Mouse (Mus musculus): ENCODE results near the gene Lrrfip1.

The Lrrfip1 gene

DNA sequence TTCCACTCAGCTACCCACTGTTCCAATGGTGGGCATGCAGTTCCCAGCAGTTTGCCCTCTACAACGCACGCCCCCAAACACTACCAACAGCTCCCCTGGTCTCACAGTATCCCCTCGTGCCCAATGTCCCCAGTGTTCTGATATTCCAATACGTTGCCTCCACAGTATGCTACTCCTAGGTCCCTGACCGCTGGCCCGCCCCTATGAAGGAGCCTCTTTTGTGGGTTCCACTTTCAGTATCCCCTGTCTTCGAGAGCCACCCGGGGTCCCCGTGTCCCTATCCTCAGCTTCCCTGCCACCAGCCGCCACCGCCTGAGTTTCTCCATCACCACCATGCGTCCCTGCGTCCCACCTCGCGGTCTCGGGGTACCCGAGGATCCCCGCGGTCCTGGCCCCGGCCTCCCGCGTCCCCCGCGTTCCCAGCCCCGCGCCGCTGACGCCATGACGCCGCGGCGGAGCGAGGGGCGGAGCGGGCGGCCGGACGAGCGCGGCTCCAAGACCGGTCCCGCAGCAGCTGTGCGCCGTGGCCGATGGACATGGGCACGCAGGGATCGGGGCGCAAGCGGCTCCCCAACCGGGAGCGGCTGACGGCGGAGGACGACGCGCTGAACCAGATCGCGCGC lies at the start of gene Lrrfip1:
Gene Lrrfip1 (plus strand): TSS at position 470 of the 623 bp plus-strand sequence.
- peak; percentile 47 to 49 for DNase-seq

DNA sequence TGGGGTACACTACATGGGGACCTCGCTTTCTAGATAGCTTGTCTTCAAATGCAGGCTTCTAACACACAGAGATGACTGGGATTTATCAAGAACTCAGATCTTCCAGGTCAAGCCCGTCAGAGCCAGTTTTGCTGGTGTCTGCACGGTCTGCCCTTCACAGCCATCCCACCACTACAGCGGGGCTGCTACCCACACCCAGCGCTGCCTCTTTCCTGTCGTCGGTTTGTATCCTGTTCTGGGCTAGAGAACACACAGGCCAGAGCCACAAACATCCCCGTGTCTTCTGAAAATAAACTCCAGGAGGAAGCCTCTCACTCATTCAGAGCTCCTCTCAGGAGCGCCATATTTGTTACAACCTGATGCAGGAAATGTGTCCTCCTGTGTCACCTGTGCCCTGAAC lies 49.2 kb upstream of the Lrrfip1 start:
- no peak for DNase-seq

DNA sequence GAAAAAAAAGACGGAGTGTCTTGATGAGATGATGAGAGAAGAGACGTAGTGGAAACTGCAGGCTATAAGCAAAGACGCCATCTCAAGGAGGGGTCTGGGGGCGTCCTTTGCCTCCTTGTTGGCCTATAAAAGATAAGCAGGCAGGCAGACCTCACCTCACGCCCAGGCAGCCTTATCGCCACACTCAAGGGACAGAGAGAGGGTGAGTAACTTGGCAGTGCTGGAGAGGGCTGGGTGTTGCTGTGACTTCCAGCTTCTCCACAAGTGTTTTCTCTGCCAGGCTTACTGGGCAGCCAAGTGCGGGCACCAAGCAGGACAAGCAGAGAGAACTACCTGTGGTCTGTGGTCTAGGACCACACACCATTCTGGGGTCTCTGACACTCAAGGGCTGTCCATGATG lies 46.9 kb upstream of the Lrrfip1 start:
- DNase-seq, result peak; percentile 24 to 32

DNA sequence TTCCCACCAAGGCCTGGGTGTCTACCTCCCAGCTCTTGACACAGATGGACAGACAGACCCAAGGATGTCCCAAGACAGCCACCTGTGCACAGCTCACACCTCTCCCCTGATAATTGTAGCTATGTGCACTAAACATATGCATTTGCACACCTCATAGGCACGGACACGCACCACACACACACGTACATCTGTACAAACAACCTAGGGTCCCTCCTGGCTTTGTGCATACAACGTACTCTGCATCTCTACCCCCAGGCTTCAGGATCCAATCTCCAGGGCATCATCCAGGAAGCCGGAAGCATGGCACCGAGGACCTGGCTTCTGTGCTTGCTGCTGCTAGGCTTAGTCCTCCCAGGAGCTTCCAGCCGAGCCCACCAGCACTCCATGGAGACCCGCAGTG lies 45.7 kb upstream of the Lrrfip1 start, which contains the start of gene Prlh:
Gene Prlh (plus strand): TSS at position 301 of the 400 bp plus-strand sequence.
- DNase-seq, result no peak

DNA sequence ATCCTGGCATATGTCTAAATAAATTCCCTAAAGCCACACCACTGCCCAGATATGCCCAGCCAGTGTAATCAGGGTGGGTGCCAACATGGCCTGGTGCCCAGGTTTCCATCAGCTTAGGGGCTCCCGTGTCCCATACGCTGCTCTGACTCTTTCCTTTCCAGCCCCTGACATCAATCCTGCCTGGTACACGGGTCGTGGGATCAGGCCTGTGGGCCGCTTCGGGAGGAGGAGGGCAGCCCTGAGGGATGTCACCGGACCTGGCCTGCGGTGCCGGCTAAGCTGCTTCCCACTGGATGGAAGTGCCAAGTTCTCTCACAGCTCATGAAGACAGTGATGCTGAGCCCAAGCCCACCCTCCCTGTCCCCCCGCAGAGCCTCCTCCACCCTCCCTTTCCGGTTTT lies 44.8 kb upstream of the Lrrfip1 start:
- no peak for DNase-seq

DNA sequence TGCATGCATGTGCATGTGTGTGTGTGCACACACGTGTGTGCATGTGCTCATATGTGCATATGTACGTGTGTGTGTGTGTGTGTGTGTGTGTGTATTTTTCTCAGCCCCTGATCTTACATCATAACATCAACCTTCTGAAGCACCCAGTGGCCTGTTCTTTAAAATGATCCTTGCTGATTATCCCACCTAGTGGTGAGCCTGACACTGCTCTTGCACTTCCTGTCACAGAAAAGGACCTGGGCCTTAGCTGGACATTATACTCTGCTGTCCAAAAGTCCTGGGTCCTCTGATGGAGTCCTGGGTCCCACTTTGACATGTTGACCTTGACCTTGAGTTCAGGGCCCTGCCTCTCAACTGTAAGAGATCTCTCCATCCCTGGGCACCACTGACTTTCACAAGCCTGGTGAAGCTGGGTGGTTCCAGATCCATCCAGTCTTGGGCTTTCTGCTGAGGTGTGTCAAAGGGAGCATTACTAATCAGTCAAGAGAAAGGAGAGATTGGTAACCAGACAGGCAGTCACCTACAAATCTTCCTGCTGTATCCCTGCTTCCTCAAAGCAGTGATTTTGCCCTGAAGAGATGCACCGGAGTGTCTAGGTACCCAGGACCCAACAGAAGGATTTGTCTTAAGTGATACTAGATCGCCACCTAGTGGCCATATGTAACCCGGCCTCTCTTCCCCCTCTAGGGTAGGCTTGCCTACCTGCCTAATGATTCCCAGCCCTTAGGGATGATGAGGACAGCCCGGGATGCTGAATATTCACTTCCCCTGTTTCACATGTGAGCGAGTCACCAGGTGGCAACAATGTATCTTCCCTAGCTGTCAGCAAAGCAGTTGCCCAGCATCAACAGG lies 42.1 kb upstream of the Lrrfip1 start:
- peak; percentile 50 to 68 for DNase-seq

DNA sequence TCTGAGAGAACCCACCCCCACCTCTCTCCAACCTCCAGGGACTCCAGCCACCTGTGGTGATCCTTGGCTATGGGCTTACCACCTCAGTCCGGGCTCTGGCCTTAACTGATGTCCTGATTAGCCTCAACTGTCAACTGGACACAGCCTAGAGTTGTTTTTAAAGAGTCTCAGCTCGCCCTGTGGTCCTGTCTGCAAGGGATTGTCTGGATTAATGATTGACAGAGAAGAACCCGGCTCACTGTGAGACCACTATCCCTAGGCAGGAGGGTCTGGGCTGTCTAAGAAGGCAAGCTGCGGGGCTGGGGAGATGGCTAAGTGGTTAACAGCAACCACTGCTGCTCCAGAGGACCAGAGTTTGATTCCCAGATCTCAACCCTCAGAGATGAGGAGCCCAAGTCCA lies 36.0 kb upstream of the Lrrfip1 start:
- no peak for DNase-seq

DNA sequence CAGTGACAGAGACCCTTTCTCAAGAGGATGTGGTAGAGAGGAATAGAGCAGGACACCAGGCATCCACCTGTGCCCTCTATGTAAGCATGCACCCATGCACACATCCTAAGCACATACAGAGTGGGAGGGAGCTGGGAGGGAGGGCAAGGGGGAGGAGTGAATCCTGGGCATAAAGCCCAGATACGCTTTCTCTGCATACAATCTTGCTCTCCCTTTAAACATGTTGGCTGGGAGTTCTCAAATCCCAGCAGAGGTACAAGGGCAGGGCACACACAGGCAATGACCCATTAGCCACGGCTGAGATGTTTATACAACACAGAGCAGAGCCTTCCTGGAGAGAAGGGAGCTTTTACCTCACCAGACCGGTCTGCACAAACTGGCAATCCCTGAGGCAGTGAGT lies 35.5 kb upstream of the Lrrfip1 start:
- peak in 1 of 2 experiments; percentile 48 for DNase-seq

DNA sequence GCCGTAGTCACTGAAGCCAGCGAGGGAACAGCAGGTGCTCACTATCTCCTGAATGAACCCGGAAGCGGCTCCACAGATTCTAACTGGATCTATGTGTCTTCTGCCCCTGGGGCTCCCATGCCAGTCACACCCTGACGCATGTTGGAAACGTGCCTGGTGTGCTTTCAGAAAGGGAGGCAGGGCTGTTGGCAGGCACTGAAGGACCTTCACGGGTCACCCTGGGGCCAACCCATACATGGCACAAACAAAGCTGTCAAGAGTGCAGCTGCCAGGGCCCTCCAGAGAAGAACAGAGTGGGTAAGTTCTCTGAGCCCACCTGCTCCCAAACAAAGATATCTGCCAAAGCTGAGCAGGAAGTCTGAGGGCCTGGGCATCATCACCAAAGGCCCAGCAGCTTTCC lies 31.0 kb upstream of the Lrrfip1 start:
- DNase-seq, result peak; percentile 81 to 90

DNA sequence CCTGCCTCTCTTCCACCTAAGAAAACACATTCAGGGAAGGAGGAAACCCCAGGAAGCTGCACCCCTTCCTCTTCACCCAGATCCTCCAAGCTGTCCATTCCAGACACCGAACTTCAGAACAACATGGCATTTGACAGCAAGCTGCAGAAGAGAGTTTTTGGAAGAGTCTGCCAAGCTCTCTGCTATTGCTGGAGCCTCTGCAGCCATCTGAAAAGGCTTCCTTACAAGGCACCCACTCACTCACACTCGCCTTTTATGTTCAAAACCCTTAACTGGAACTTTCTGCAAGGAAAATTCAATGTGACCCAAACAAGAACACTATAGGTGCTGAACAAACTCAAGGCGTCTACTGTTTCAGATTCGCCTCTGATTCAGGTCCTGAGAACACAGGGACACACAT lies 29.9 kb upstream of the Lrrfip1 start:
- DNase-seq, result no peak

DNA sequence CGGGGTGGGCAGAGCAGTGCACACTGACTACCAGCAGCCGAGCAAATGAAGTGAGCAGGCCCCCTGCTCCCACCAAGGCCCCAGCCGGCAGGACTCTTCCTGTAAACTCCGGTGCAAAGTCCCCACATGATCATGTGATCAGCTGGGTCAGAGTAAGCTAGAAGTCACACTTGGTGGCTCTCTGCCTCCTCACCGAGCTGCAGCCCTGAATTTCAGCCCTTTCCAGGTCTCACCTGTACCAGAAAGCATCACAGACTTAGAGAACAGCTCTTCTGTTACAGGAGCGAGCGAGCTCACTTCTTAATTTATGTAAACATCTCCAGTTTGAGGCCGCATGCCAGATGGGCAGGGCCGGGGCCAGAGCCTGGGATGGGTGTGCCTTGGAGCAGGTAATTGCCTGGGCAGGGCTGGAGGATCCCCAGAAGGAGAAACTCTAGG lies 29.2 kb upstream of the Lrrfip1 start, which contains the start of gene Rab17:
Gene Rab17 (minus strand): TSS at position 315 of the 438 bp plus-strand sequence.
- peak; percentile 87 to 92 for DNase-seq

- peak in 1 of 2 experiments; percentile 41 for DNase-seq
These were observed 28.6 kb upstream of the Lrrfip1 start for GRCm38 (mm10) chr1:90969881-90970390.

DNA sequence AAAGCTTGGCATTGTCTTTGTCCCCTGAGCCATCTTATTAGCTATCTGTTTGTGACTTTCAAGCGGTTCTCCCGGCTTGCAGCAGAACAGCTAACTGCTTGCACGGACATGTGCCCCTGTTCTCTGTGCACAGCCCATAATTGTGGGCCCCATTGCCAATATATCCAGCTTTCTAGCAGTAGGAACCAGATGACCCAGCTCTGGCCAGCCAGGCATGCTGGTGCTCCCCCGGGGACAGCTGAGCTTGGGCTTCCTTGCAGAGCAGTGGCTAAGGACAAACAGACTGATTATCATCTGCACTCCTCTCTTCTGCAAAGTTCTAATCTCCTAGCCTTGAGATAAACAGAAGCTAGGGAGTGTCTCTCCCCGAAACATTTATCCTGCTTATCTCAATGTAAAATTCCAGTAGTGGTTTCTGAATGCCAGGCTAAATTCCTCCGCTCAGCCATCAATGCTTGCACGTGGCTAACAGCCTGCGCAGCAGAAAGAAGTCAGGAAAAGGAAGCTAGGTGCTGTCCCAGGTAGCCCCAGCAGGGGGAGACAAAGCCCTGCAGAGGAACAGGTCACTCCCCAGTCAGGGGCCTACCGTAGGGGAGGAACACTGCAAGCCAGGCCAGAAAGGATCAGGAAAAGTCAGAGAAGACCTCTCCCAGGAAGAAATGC lies 25.5 kb upstream of the Lrrfip1 start:
- DNase-seq, result peak; percentile 92 to 94

GRCm38 (mm10) chr1:90973574-90973911 lies 25.0 kb upstream of the Lrrfip1 start:
- DNase-seq, result no peak

- DNase-seq, result peak; percentile 40 to 47
These were observed 23.5 kb upstream of the Lrrfip1 start for GRCm38 (mm10) chr1:90974906-90975649.

DNA sequence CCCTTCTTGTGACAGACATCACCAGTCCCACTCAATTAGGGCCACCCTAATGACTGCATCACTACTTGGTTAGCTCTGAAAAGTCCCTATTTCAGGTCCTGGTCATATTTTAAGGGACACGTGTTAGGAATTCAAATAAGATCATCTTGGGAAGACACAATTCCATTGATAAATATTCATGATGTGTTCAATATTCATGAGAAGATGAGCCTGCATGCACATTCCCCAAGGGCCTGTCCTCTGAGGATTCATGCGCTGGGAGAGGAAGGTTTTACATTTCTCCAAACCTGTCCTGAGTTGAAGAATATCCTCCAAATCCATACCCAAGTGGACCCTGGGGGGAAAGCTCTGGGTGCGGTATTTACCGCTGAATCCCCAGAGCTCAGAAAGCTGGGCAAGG lies 22.6 kb upstream of the Lrrfip1 start:
- DNase-seq, result no peak

DNA sequence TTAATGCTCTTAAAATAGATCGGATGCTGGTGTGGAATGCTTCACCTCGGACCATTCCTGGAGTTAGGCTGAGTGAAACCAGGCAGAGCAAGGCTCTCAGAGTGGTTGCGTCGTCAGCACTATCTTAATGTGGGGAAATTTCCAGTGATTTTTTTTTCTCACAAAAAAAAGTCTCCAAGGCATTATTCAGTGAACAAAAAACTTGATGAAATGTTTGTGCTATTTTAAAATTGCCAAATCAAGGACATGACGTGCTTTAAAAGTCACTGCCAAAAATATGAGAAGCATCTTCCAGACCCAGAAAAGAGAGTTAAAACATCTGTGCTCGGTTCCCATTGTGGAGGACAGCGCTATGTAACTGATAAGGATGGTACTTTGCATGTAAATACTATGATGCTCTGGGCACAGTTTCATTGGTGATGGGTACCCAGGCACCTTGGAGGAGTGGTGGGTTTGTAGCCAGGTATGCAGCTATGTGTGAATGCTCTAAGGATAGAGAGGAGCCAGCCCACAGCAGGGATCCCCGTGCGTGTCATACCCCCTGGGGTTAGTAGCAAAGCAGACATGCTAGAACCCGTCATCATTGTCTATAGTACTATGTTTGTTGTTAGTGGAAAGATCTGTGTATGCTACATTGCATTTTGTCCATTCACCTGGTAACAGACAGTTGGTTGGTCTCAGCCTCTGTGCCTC lies 17.8 kb upstream of the Lrrfip1 start:
- DNase-seq, result no peak

DNA sequence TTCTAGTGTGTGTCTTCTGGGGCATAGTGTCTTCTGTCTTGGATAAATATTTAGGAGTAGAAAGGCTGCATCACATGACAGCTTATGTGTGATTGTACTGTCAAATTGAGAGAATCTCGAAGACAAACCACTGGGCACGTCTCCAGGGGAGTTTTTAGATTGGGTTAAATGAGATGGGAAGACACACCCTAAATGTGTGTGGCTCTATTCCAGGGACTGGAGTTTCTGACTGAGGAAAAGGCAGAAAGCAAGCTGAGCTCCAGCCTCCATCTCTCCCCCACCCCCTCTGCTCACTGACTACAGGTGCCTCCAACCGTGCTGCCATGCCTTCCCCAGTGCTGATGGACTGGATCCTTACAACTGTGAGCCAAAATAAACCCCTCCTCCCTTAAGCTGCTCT lies 17.2 kb upstream of the Lrrfip1 start:
- no peak for DNase-seq

- no peak for DNase-seq
These were observed 2.6 kb upstream of the Lrrfip1 start for GRCm38 (mm10) chr1:90995916-90996315.

DNA sequence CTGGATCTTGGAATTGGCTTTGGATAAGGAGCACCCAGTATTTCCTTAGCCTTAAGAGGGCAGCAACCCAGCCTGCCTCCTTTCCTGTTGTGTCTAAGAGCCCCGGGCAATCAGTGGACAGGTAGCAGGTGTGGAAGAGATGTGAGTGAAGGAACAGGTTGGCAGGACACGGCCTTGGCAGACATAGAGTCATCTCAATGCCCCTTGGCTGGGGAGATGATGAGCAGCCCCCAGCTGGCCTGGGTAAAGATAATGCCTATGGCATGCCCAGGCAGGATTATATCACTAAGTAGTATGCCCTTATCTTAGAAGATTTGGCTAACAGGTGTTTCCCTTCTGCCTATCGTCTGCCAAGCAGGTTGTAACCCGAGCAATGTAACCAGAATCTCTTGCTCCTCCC lies 1.4 kb upstream of the Lrrfip1 start:
- no peak for DNase-seq

DNA sequence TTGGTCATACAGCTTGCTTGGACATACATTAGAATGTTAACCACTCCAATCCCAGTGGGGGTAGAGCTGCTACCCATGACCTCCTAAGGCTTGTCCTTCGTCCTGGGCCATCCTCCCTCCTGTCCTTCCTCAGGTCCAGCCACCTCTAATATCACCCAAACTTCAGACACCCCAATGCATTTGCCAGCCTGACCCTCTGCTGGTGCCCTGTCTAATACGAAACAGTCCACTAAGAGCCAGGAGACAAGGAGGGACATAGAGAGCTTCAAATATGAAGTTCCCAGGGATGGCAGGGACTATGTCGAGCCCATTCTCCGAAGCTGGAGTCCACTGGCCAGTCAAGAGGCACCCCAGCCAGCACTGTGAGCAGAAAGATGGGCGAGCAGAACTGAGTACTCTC lies 896 bp upstream of the Lrrfip1 start:
- DNase-seq, result no peak

All from lung, adult 18-20 months (tissue).